Mouse (Mus musculus) heart, embryonic 14.5 days (tissue): ENCODE results near the gene Plcl1. TPM values are rescaled to one million over a fixed set of nuclear protein-coding genes. Genes with fewer than 3 reads are reported as not detected.

ENCODE experiments used
- ATAC-seq: fragments of 200-750 bp; cut with Nextera tagmentation; 2 replicates; pipeline ENCODE4 v1.8.0; 2017; ENCODE audit warnings: low read depth, moderate TSS enrichment; ENCODE audit not compliant: insufficient number of reproducible peaks, insufficient read depth, low FRiP score
- H3K27ac ChIP-seq, 2 experiments: fragments of 200-500 bp in 1 of 2; fragments of 300-500 bp in 1 of 2; sonication (generic) in 1 of 2; replicated peaks in 1 of 2; 2 replicates each; pipeline ENCODE4 v1.5.1; 2012 to 2014; ENCODE audit warnings: low read depth in 2 of 2, low read length in 2 of 2, control low read depth in 1 of 2, mild to moderate bottlenecking in 1 of 2, mixed read lengths in 1 of 2; ENCODE audit not compliant: control insufficient read depth in 1 of 2, insufficient read depth in 1 of 2
- H3K27me3 ChIP-seq: fragments of 300-500 bp; sonication (generic); 2 replicates; pipeline ENCODE4 v1.6.1; 2014; ENCODE audit warnings: mild to moderate bottlenecking, low read length, control low read depth; ENCODE audit not compliant: control insufficient read depth, insufficient read depth
- H3K36me3 ChIP-seq: fragments of 300-500 bp; sonication (generic); 2 replicates; pipeline ENCODE4 v1.6.1; 2014; ENCODE audit warnings: mild to moderate bottlenecking, control low read depth, low read length, mixed read lengths; ENCODE audit not compliant: control insufficient read depth, insufficient read depth
- H3K4me1 ChIP-seq, 2 experiments: fragments of 200-500 bp in 1 of 2; fragments of 300-500 bp in 1 of 2; sonication (generic) in 1 of 2; 2 replicates each; pipeline ENCODE4 v1.6.1; 2012 to 2014; ENCODE audit warnings: low read length in 2 of 2, control low read depth in 1 of 2, mixed read lengths in 1 of 2; ENCODE audit not compliant: control insufficient read depth in 2 of 2, insufficient read depth in 2 of 2
- H3K4me2 ChIP-seq: fragments of 300-500 bp; sonication (generic); 2 replicates; pipeline ENCODE4 v1.6.1; 2014; ENCODE audit warnings: mild to moderate bottlenecking, low read length
- H3K4me3 ChIP-seq, 2 experiments: fragments of 200-500 bp in 1 of 2; fragments of 300-500 bp in 1 of 2; sonication (generic) in 1 of 2; 2 replicates each; pipeline ENCODE4 v1.5.1; 2012 to 2014; ENCODE audit warnings: low read length in 2 of 2, mild to moderate bottlenecking in 2 of 2, control low read depth in 1 of 2, low read depth in 1 of 2, moderate library complexity in 1 of 2; ENCODE audit not compliant: control insufficient read depth in 1 of 2, insufficient read depth in 1 of 2
- H3K9ac ChIP-seq: fragments of 300-500 bp; sonication (generic); 2 replicates; pipeline ENCODE4 v1.6.1; 2014; ENCODE audit warnings: mild to moderate bottlenecking, low read length
- H3K9me3 ChIP-seq: fragments of 300-500 bp; sonication (generic); 2 replicates; pipeline ENCODE4 v1.6.1; 2016; ENCODE audit warnings: low read length, control low read depth; ENCODE audit not compliant: control insufficient read depth
- WGBS: fragments of 180-500 bp; shearing (Covaris S2); extraction: QIAGEN DNeasy Blood & Tissue Kit; methylation state at CpG from one replicate; pipeline ENCODE4 v1.1.7; 2014; 5-methylcytosine and 5-hydroxymethylcytosine counted together
- polyA plus RNA-seq: library from polyadenylated mRNA; unstranded; fragments of >200 nt; fragmentation: Nextera tagmentation; extraction: Ambion mirVana; gene quantifications from 2 replicates; pipeline ENCODE4 v1.2.1, GENCODE M21; 2014

Plcl1 gene
- polyA plus RNA-seq, 1 experiment from 2014 or later: 1.2 TPM

GRCm38 (mm10) chr1:55612759-55613328 is 207.1 kb downstream of the Plcl1 start:
- H3K9me3 ChIP-seq: no peaks in the 10 kb centered on the region
- H3K9ac ChIP-seq: no peak overlapping the region
- no peaks in the 10 kb centered on the region for H3K36me3 ChIP-seq
- no peak for ATAC-seq
- no peak overlapping the region for H3K4me3 ChIP-seq
- WGBS: 65% methylated on average over 6 of the region's 6 CpGs
- H3K27ac ChIP-seq: no peak overlapping the region
- H3K4me1 ChIP-seq: no peaks in the 10 kb centered on the region
- H3K4me2 ChIP-seq: no peak overlapping the region
- H3K27me3 ChIP-seq: no peaks in the 10 kb centered on the region

- Histone ChIP-seq H3K9ac (no peak overlapping the region), H3K4me1 (0 out of 4 replicates have a peak, but pooled peaks cover 0 to 4% of the 10 kb centered on the region in 2 experiments), H3K9me3 (no peaks in the 10 kb centered on the region), H3K4me2 (no peak overlapping the region), H3K36me3 (no peaks in the 10 kb centered on the region), H3K27me3 (no peaks in the 10 kb centered on the region), H3K4me3 (no peak overlapping the region), H3K27ac (no peak overlapping the region)
- no peak for ATAC-seq
- WGBS: 89% methylated on average over 2 of the region's 2 CpGs
Measured at GRCm38 (mm10) chr1:55617857-55618256, 212.1 kb downstream of the Plcl1 start.

DNA sequence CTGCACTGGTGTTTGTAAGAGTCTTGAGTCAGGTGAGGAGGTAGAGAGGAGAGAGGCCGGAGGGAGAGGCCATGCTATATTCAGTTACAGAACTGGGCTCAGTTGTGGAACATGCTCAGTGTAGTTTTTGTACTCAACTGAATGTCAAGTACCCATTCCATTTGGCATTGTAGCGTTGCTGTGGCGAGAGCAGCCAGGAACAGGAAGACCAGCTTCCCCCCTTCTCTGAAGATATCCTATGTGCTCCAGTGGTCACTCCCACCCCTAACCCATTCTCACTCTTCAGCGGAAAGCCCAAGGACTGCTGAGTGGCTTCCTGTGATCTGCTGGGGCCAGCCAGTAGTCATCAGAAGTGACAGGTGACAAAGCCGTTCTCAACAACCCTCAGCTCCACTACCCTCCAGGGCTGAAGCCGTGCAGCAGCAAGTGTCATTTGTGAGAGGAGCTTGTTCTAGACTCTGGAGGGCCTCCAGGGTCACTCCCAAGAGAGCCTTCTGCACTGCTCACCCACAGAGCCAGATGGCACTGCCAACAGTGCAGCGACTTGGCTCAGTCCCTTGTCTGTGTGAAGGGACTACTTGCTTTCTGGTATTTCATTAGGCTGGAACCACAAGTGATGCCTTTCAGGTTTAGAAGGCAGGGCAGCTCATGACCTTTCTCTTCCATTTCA is 213.0 kb downstream of the Plcl1 start:
- 26% methylated on average over 7 of the region's 7 CpGs for WGBS
- no peak for ATAC-seq
- no peak overlapping the region for H3K27ac ChIP-seq
- H3K4me3 ChIP-seq: no peak overlapping the region
- H3K9me3 ChIP-seq: no peaks in the 10 kb centered on the region
- 0 out of 4 replicates have a peak, but pooled peaks cover 0 to 4% of the 10 kb centered on the region in 2 experiments for H3K4me1 ChIP-seq
- no peaks in the 10 kb centered on the region for H3K27me3 ChIP-seq
- H3K4me2 ChIP-seq: no peak overlapping the region
- H3K36me3 ChIP-seq: no peaks in the 10 kb centered on the region
- H3K9ac ChIP-seq: no peak overlapping the region

DNA sequence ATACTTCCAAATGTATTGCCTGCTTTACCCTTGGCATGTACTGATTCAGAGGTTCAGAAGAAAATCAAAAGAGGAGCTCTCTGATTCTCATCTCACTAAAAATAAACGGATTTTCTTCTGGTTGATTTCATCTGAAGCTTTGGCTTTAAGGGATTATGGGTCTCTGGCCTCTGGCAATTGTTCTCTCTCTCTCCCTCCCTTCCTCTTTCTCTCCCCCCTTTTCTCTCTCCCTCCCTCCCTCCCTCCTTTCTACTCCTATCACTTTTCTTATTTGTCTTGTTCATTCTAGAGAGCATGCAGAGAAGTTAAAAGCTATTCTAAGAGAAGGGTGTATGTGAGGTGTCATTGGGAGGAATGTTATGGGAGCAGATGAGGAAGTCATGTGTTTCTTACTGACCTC is 225.8 kb downstream of the Plcl1 start:
- no peak overlapping the region for H3K27ac ChIP-seq
- WGBS: 41% methylated on average over 1 of the region's 1 CpGs
- no peak overlapping the region for H3K9ac ChIP-seq
- H3K4me3 ChIP-seq: no peak overlapping the region
- no peak for ATAC-seq
- no peaks in the 10 kb centered on the region for H3K36me3 ChIP-seq
- H3K4me1 ChIP-seq: no peaks in the 10 kb centered on the region
- no peaks in the 10 kb centered on the region for H3K9me3 ChIP-seq
- no peak overlapping the region for H3K4me2 ChIP-seq
- H3K27me3 ChIP-seq: no peaks in the 10 kb centered on the region

GRCm38 (mm10) chr1:55632024-55632423 is 226.3 kb downstream of the Plcl1 start:
- Histone ChIP-seq H3K36me3 (no peaks in the 10 kb centered on the region), H3K4me3 (no peak overlapping the region), H3K4me2 (no peak overlapping the region), H3K9ac (no peak overlapping the region), H3K27ac (no peak overlapping the region), H3K27me3 (no peaks in the 10 kb centered on the region), H3K9me3 (no peaks in the 10 kb centered on the region), H3K4me1 (no peaks in the 10 kb centered on the region)
- ATAC-seq: no peak
- WGBS: 78% methylated on average over 2 of the region's 2 CpGs

DNA sequence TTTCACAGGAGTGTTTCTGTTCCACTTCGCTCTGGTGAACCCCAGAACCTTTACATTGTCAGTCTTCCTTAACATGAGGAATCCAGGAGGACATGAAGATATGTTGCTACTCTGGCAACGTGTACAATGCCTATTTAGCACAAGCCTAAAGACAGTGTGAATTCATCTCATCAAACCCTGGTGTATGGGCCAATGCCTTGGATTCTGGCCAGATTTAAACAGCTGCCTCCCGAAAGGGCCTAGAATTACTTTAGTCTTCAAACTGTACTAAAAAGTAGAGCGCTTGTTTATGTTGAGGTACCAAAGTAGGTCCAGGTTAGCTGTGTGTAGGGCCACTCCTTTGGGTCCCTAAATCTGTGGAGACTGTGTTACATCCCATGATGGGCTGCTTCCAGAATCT is 227.6 kb downstream of the Plcl1 start:
- Histone ChIP-seq H3K4me2 (no peak overlapping the region), H3K4me3 (no peak overlapping the region), H3K9ac (no peak overlapping the region), H3K4me1 (no peaks in the 10 kb centered on the region), H3K36me3 (no peaks in the 10 kb centered on the region), H3K27me3 (no peaks in the 10 kb centered on the region), H3K27ac (no peak overlapping the region), H3K9me3 (no peaks in the 10 kb centered on the region)
- ATAC-seq: no peak
- 78% methylated on average over 4 of the region's 4 CpGs for WGBS

GRCm38 (mm10) chr1:55659518-55660210 is 253.9 kb downstream of the Plcl1 start:
- no peak for ATAC-seq

More at GRCm38 (mm10) chr1:55659518-55660210, 253.9 kb downstream of the Plcl1 start:
- 66% methylated on average over 8 of the region's 8 CpGs for WGBS
- no peak overlapping the region for H3K4me2 ChIP-seq
- no peaks in the 10 kb centered on the region for H3K9me3 ChIP-seq
- no peak overlapping the region for H3K27ac ChIP-seq
- H3K27me3 ChIP-seq: no peaks in the 10 kb centered on the region
- H3K36me3 ChIP-seq: no peaks in the 10 kb centered on the region
- no peak overlapping the region for H3K9ac ChIP-seq
- H3K4me1 ChIP-seq: no peaks in the 10 kb centered on the region
- H3K4me3 ChIP-seq: no peak overlapping the region
